Mouse (Mus musculus) c-Kit-positive CD71-positive TER-119-positive erythroid progenitor cells, embryonic 14.5 days (primary cell): Measurements from ENCODE around the gene Pfkfb2.
"Not testable (repeated sequence)": the region's sequence is repeated elsewhere in the genome, so short reads cannot be mapped to it uniquely, and the experiment has no call there.

Source experiments
- DNase-seq: peaks from one replicate; pipeline ENCODE4 v3.0.0-alpha.2; 2013; ENCODE audit warnings: low spot score

Gene Pfkfb2

DNA sequence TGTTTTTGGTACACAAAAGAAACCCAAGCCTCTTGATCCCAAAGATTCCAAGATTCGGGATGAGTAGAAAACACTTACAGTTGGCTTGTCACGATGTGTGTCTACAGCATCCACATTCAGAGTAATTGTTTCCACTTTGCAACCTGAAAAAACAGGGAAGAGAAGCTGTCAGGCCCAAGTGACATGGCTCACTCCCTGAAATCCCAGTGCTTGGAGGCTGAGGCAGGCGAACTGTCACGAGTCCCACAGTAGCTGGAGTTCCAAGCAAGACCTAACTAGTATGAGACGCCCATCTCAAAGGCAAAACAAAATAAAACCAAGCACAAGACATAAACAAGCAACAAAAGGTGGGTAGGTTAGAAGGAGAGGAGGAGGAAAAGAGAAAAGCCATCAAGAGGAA, 30.5 kb downstream of the Pfkfb2 start:
- DNase-seq: no peak

DNA sequence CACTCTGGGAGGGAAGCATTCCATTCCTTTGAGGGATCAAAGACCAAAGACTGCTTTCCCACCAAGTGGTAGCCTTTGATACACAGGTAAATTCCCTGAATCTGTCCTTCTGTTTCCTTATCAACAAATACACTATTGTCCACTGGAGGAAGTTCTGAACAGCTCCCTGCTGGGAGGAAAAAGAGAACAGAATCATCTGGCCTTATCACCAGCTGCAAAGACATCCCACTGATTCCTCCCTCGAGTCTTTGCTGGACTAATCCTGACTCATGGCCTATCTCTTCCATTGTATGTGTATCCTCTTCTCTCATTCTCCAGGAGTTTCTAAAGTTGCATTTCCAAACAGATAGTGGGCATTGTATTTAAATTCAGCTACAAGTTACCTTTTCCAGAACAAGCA, 45.1 kb downstream of the Pfkfb2 start:
- no peak for DNase-seq

DNA sequence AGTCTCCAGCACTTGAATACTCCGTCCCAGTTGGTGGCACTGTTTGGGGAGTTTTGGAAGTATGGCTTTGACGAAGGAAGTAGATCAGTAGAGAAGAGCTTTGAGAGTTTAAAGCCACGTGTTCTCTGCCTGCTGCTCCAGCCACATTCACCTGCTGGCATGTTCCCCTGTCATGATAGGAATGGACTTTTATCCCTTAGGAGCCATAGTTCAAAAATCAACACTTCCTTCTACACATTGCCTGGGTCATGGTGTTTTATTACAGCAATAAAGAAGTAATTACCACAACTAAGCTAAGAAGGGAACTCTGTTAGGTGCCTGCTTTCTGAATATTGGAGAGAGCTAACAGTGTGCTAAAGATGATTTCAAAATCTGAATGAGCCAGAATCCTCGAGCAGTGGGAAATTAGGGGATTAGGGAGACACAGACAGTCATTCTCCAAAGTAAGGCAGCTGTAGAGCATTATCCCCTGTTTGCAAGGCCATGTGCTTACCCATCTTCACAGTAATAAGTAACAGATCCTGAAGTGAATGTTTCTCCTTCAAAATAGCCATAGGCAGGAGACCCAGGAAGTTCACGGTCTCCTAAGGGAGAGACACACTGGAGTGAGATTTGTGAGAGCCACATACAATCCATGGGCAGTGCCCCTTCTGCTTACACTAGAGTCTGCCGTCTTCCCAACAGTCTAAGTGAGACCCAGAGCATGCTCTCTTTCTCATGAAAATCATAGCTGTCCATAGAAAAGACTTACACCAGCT, 47.2 kb downstream of the Pfkfb2 start:
- no peak for DNase-seq

DNA sequence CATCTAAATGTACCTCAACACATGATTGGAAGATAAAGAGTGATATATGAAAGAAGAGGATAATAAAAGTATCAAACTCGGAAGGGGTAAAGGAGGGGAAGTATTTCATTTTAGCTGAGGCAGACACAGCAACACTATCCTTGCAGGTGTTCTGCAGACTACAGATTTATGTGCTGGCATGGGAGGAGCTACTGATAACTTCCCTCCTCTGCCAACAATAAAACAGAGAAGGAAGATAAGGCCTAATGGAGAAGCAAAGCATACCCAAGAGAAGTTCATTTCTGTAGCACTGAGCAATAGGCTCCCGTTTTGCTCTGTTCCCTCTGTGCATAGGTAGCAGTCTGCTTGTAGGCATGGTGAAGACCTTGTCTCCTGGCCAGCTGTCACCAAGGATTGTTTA, 48.0 kb downstream of the Pfkfb2 start:
- no peak for DNase-seq

DNA sequence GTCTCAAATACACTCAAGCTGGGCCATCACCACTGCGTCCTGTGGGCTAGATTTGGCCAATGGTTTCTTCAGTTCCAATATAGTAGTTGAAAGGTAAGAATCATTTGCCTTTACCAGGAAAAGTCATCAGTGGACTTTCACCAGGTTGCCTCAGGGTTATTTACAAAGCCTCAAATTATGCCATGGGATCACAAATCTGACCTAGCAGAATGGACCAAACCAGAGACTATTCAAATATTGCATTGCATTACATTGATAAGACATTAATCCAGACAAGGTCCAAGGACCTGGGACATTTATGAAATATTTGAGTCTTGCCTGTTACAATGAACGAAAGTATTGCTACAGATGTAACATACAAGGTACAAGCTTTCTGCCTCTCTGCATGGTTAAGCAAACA, 50.5 kb downstream of the Pfkfb2 start:
- no peak for DNase-seq

DNA sequence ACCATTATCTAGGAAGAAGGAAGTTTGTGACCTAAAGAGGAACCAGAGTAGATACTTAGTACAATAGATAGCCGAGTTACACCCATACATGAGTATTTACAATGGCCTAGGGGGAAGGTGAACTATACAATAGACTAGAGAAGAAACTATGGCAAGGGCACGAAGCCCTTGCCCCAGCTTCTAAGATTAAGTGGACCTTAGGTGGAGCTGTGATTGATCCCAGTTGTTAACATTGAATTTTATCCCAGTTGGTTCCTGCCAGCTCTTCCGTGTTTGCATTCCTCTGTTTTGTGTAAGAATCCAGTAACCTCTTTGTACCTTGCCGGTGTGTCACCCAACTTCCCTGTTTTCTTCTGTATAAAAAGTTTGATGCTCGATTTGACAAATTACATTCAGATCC, 65.5 kb downstream of the Pfkfb2 start:
- not testable (repeated sequence) for DNase-seq

DNA sequence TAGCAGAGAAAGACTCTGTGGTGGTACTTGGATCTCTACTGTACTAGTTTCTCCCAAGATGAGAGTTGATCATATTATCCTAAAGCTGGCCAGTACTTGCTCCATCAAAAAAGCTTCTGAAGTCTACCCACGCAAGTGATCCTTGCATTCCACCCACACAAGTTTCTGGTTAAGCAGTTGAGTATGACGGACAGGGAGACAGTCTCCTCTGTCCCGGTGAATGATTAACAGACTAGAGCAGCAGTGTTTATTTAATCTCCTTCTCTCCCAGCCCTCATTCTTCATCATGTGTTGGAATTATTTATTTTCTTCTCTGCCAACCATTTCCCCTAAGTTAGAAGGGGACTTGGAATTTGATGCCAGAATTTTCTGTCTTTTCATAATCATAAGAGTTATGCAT, 67.6 kb downstream of the Pfkfb2 start, which contains the start of gene C4bp:
TSS of gene C4bp (minus strand) at position 179 of the 400 bp plus-strand sequence.
- DNase-seq: no peak

DNA sequence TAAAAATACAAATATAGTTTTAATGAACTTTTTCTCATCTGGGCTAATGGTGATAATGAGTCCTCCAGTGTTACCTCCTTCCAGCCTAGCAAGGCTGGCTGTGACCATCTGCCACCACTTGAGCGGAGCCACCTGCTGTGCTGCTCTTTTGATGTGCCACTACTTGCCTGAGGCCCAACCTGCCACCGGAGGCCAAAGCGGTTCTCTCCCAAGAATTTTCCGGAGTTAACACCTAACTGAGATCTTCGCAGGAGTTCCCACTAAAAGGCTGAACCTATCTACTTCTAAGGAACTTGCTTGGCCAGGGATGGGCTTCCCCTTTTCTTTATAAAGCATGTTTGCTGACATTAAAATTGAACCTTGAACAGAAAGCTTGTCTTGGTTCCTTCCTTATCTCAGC, 69.4 kb downstream of the Pfkfb2 start:
- DNase-seq: not testable (repeated sequence)

DNA sequence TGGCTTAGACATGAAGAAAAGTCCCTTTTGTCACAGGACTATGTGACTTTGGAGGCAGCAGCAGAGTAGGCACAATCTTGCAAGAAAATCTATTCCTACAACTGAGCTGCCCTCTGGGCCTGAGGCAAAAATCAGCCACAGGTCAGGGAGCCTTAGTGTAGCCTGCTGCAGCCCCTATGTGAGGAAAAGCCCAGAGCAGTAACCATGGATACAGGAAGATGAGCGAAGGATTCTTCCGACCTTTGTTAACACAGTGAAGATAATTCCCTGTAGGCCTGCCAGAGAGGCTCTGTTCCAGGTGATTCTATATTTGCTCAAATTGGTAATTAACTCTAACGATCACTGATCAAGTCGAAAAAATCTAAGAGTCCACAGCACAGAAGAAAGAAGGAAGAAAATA, 85.0 kb downstream of the Pfkfb2 start:
- no peak for DNase-seq

DNA sequence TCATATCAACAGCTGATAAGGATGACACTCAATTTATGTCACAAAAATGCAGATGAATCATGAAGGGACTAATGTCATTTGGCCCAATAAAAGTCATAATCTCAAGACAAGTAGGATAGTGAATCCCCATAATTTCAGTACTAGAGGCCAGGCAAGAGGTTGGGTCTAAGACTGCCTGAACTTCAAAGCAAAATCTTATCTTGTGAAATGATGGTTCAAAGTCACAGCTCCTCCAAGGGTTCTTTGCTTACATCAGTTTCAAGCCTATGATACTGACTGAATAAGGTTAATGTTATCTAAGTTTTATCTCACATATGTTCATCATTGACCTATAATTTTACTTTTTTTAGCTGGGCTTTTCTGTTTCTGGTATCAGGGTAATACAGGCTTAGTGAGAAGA, 88.1 kb downstream of the Pfkfb2 start:
- DNase-seq: no peak
